Mouse (Mus musculus) macrophage (primary cell): Measurements from ENCODE around the gene Rpia. TPM values are rescaled to one million over a fixed set of nuclear protein-coding genes. Genes with fewer than 3 reads are reported as not detected.
"Not testable (repeated sequence)": the region's sequence is repeated elsewhere in the genome, so short reads cannot be mapped to it uniquely, and the experiment has no call there.

Experiments
- H3K27ac ChIP-seq: fragments of 350-480 bp; formaldehyde crosslinking; 2 replicates; pipeline ENCODE4 v1.9.0; 2021
- H3K36me3 ChIP-seq: fragments of 350-480 bp; formaldehyde crosslinking; 2 replicates; pipeline ENCODE4 v1.9.0; 2021; ENCODE audit errors: inconsistent target
- H3K4me3 ChIP-seq: fragments of 350-480 bp; formaldehyde crosslinking; 2 replicates; pipeline ENCODE4 v1.9.0; 2021; ENCODE audit errors: inconsistent target
- H3K79me2 ChIP-seq: fragments of 350-480 bp; formaldehyde crosslinking; 2 replicates; pipeline ENCODE4 v1.9.0; 2021; ENCODE audit errors: inconsistent target
- WGBS: methylation state at CpG from one replicate; pipeline ENCODE4 v1.1.7; 2026; ENCODE audit warnings: inconsistent platforms; ENCODE audit not compliant: missing documents; 5-methylcytosine and 5-hydroxymethylcytosine counted together
- polyA plus RNA-seq: library from polyadenylated mRNA; stranded (reverse); fragments of 250-400 nt; gene quantifications from 3 replicates; pipeline ENCODE4 v1.2.4, GENCODE M21; 2018; ENCODE audit warnings: inconsistent platforms
- total RNA-seq, 78 experiments: library from RNA; depleted of rRNA; stranded (reverse); fragments of 250-400 nt; gene quantifications; 1 replicate in 9 of 78; 2 replicates in 24 of 78; 3 replicates in 43 of 78; 4 replicates in 2 of 78; pipeline ENCODE4 v1.2.4; 2018; ENCODE audit warnings: inconsistent platforms in 56 of 78

The Rpia gene
- total RNA-seq (2018; cell fraction: chromatin; rRNA removed): 10 to 100 TPM in 10 of 26 experiments, 1 to 10 TPM in 15, under 1 TPM in 1; 0.76 to 21.0 (median 8.4) TPM
- total RNA-seq (2018; cell fraction: cytosol; rRNA removed): 10 to 100 TPM in 15 of 26 experiments, 1 to 10 TPM in 11; 6.1 to 14.8 (median 11.2) TPM
- total RNA-seq (2018; cell fraction: nucleus; rRNA removed): 10 to 100 TPM in 8 of 26 experiments, 1 to 10 TPM in 18; 2.0 to 21.3 (median 7.6) TPM
- 8.3 to 10.7 TPM (median 10.0 TPM) in 3 replicates for polyA plus RNA-seq

- WGBS: 2% methylated on average over 59 of the region's 62 CpGs
- Histone ChIP-seq H3K36me3 (no peaks in the 10 kb centered on the region), H3K4me3 (peak within 1 kb of the TSS; percentile 76), H3K27ac (peak within 1 kb of the TSS; percentile 80), H3K79me2 (peaks cover 33% of the 10 kb centered on the region)
These were observed at the start of gene Rpia for GRCm38 (mm10) chr6:70791824-70792535. Gene Rpia (minus strand): TSS chr6:70792232.

- Histone ChIP-seq H3K36me3 (no peaks in the 10 kb centered on the region), H3K4me3 (no peak overlapping the region), H3K27ac (no peak overlapping the region), H3K79me2 (peaks cover 5% of the 10 kb centered on the region)
- 46% methylated on average over 3 of the region's 5 CpGs for WGBS
These were observed 48.2 kb upstream of the Rpia start for GRCm38 (mm10) chr6:70840281-70840680.

DNA sequence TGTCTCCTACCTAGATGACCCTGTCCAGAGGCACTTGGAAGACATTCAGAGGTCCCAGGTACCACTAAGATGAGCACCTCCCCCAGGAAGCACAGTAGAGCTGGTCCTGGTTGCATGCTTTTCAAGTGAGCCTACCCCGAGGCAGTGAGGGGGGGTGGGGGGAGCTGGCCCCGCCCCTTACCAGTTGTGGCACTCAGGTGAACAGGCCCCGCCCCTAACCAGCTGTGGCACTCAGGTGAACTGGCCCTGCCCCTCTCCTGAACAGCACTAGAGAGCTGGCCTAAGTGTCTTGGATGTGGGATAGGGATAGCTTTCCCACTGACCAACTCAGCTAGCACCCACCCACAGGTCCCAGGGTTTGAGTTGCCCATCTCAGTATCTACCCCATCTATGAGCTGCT is 46.5 kb upstream of the Rpia start:
- Histone ChIP-seq H3K4me3 (no peak overlapping the region), H3K27ac (no peak overlapping the region), H3K79me2 (no peaks in the 10 kb centered on the region), H3K36me3 (no peaks in the 10 kb centered on the region)
- WGBS: 80% methylated on average over 3 of the region's 3 CpGs

- H3K36me3 ChIP-seq: no peaks in the 10 kb centered on the region
- H3K4me3 ChIP-seq: no peak overlapping the region
- H3K79me2 ChIP-seq: no peaks in the 10 kb centered on the region
- no peak overlapping the region for H3K27ac ChIP-seq
- WGBS: 36% methylated on average over 2 of the region's 2 CpGs
These were observed 45.3 kb upstream of the Rpia start for GRCm38 (mm10) chr6:70837297-70837696.

DNA sequence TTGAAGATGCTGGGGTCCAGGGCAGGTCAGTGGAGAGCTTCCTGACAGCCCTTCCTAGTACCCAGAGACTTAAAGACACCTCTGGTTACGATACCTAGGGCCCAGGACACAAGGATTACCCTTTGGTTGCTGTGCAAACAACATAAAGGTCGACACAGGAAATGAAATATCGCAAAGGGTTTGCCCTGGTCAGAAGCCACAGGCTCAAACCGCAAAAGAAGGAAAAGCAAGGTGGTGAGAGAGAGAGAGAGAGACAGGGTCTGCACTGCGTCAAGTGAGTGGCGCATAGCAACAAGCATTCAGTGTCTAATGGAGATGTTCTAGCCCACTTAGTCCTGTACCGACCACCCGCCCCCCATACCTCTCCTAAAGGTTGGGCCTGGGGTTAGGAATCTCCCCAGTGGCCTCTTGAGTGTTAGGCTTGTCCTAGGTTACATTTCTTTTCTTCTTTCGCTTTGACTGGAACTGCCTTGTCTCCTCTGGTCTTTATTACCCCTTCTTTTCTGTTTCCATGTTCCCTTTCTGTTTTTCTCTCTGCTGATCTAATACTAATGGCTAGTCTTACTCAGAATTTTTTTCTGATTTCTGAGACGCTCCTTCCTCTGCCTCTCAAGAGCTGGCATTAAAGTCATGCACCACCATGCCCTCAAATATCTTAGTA is 39.3 kb upstream of the Rpia start:
- Histone ChIP-seq H3K36me3 (no peaks in the 10 kb centered on the region), H3K27ac (no peak overlapping the region), H3K79me2 (no peaks in the 10 kb centered on the region), H3K4me3 (no peak overlapping the region)
- 60% methylated on average over 10 of the region's 10 CpGs for WGBS

- no peak overlapping the region for H3K27ac ChIP-seq
- WGBS: 90% methylated on average over 2 of the region's 3 CpGs
- H3K4me3 ChIP-seq: no peak overlapping the region
- H3K36me3 ChIP-seq: no peaks in the 10 kb centered on the region
- no peaks in the 10 kb centered on the region for H3K79me2 ChIP-seq
These were observed 38.5 kb upstream of the Rpia start for GRCm38 (mm10) chr6:70830552-70830951.

- Histone ChIP-seq H3K36me3 (no peaks in the 10 kb centered on the region), H3K79me2 (no peaks in the 10 kb centered on the region), H3K27ac (no peak overlapping the region), H3K4me3 (no peak overlapping the region)
- 97% methylated on average over 2 of the region's 2 CpGs for WGBS
These were observed 37.4 kb upstream of the Rpia start for GRCm38 (mm10) chr6:70829451-70829850.

GRCm38 (mm10) chr6:70824987-70825337 is 32.9 kb upstream of the Rpia start:
- Histone ChIP-seq H3K79me2 (no peaks in the 10 kb centered on the region), H3K27ac (peak overlapping the region; percentile 59)
- WGBS: 8% methylated on average over 4 of the region's 4 CpGs

GRCm38 (mm10) chr6:70824085-70824986 is 32.3 kb upstream of the Rpia start:
- Histone ChIP-seq H3K36me3 (no peaks in the 10 kb centered on the region), H3K79me2 (no peaks in the 10 kb centered on the region), H3K4me3 (peak overlapping the region; percentile 44), H3K27ac (peak overlapping the region; percentile 59)
- WGBS: 17% methylated on average over 18 of the region's 23 CpGs

More at GRCm38 (mm10) chr6:70824987-70825337, 32.9 kb upstream of the Rpia start:
- peak overlapping the region; percentile 44 for H3K4me3 ChIP-seq
- no peaks in the 10 kb centered on the region for H3K36me3 ChIP-seq

GRCm38 (mm10) chr6:70823277-70823676 is 31.2 kb upstream of the Rpia start:
- H3K27ac ChIP-seq, H3K4me3 ChIP-seq, H3K36me3 ChIP-seq, H3K79me2 ChIP-seq: not testable (repeated sequence)
- WGBS: 90% methylated on average over 4 of the region's 4 CpGs

DNA sequence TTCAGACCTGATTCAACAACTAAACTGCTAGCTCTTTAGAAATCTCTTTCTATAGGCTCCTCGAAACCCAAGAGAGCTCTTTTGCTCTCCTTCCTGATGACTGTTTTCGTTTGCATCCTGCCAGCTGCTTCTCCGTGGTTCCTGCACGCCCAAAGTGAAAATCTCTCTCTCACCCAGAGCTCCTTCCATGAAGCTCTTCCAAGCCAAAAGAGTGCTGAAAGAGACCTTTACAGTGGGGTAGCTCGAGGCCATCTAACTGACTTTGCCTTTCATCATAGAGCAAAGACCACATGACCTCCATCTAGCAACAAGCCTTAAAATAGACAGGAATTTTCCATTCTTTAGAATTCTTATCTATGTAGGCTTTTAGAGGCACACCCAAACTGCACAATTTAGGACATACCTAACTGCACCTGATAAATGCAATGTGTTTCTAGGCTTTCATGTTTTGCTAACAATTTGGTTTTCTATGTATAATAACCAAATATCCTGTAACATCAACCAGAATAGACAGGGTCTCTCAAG is 30.4 kb upstream of the Rpia start:
- Histone ChIP-seq H3K4me3 (no peak overlapping the region), H3K36me3 (no peaks in the 10 kb centered on the region), H3K27ac (no peak overlapping the region), H3K79me2 (no peaks in the 10 kb centered on the region)
- WGBS: 71% methylated on average over 5 of the region's 5 CpGs

DNA sequence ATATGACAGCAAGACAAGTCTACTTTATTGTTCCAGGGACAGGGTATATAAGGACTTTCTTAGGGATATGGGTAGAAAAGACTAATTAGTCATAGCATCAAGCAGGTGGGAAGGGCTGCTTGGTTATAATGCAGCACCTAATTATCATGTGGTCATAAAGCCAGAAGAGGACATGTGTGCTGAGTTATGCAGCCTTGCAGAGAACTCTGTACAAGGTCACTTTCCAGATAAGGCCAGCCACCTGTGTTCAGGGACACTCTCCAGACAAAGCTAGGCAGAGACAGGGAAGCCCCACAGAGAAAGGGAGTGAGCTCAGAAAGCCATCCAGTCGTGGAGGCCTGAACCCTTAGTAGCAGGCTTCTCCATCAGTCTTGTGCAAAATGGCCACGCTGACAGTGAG is 29.5 kb upstream of the Rpia start:
- WGBS: 81% methylated on average over 2 of the region's 2 CpGs
- H3K4me3 ChIP-seq: no peak overlapping the region
- no peaks in the 10 kb centered on the region for H3K36me3 ChIP-seq
- H3K27ac ChIP-seq: no peak overlapping the region
- H3K79me2 ChIP-seq: no peaks in the 10 kb centered on the region

DNA sequence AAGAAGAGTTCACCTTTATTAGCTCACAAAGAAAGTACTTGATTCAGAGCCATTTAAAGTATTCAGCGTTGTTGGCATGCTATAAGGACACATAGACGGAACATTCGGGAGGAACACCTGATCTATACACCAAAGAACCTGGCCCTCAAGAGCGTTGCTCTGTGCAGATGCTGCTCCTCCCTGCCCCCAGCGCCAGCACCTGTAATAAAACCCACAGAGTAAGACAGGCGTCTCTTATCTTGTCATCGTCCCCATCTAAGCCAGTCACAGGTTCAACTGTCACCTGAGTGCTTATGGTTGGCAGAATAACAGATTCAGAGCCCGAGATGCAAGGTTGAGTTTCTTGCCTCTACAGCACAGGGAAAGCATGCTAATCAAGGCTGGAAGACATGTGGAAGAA is 23.4 kb upstream of the Rpia start:
- H3K79me2 ChIP-seq: no peaks in the 10 kb centered on the region
- WGBS: 94% methylated on average over 8 of the region's 8 CpGs
- no peak overlapping the region for H3K4me3 ChIP-seq
- no peak overlapping the region for H3K27ac ChIP-seq
- no peaks in the 10 kb centered on the region for H3K36me3 ChIP-seq

GRCm38 (mm10) chr6:70814629-70814950 is 22.6 kb upstream of the Rpia start:
- 94% methylated on average over 4 of the region's 4 CpGs for WGBS
- Histone ChIP-seq H3K79me2 (no peaks in the 10 kb centered on the region), H3K27ac (no peak overlapping the region), H3K4me3 (no peak overlapping the region), H3K36me3 (no peaks in the 10 kb centered on the region)
